Mouse (Mus musculus) intestine, embryonic 15.5 days (tissue): Measurements from ENCODE around the gene Ambra1. TPM values are rescaled to one million over a fixed set of nuclear protein-coding genes. Genes with fewer than 3 reads are reported as not detected.

ENCODE experiments used
- ATAC-seq: fragments of 200-750 bp; cut with Nextera tagmentation; 2 replicates; pipeline ENCODE4 v1.8.0; 2017; ENCODE audit warnings: moderate TSS enrichment, moderate library complexity
- H3K27ac ChIP-seq: fragments of 300-500 bp; sonication (generic); 2 replicates; pipeline ENCODE4 v1.5.1; 2015; ENCODE audit warnings: mild to moderate bottlenecking, inconsistent platforms
- H3K27me3 ChIP-seq: fragments of 300-500 bp; sonication (generic); replicated peaks from 2 replicates; pipeline ENCODE4 v1.6.1; 2015; ENCODE audit warnings: inconsistent platforms
- H3K36me3 ChIP-seq: fragments of 300-500 bp; sonication (generic); 2 replicates; pipeline ENCODE4 v1.6.1; 2015; ENCODE audit warnings: inconsistent platforms
- H3K4me1 ChIP-seq: fragments of 300-500 bp; sonication (generic); replicated peaks from 2 replicates; pipeline ENCODE4 v1.6.1; 2015; ENCODE audit warnings: inconsistent platforms
- H3K4me2 ChIP-seq: fragments of 300-500 bp; sonication (generic); replicated peaks from 2 replicates; pipeline ENCODE4 v1.6.1; 2015; ENCODE audit warnings: mild to moderate bottlenecking, inconsistent platforms
- H3K4me3 ChIP-seq: fragments of 300-500 bp; sonication (generic); replicated peaks from 2 replicates; pipeline ENCODE4 v1.5.1; 2015; ENCODE audit warnings: inconsistent platforms
- H3K9ac ChIP-seq: fragments of 300-500 bp; sonication (generic); 2 replicates; pipeline ENCODE4 v1.6.1; 2015; ENCODE audit warnings: inconsistent platforms
- H3K9me3 ChIP-seq: fragments of 300-500 bp; sonication (generic); 2 replicates; pipeline ENCODE4 v1.6.1; 2016; ENCODE audit warnings: inconsistent platforms
- WGBS: fragments of 180-500 bp; shearing (Covaris S2); methylation state at CpG from one replicate; pipeline ENCODE4 v1.1.7; 2015; 5-methylcytosine and 5-hydroxymethylcytosine counted together
- polyA plus RNA-seq: library from polyadenylated mRNA; unstranded; fragments of >200 nt; fragmentation: Nextera tagmentation; extraction: Ambion mirVana; gene quantifications from 2 replicates; pipeline ENCODE4 v1.2.1, GENCODE M21; 2015

The Ambra1 gene
- polyA plus RNA-seq, 1 experiment from 2014 or later: 12.5 TPM

- Histone ChIP-seq H3K36me3 (no peaks in the 10 kb centered on the region), H3K27ac (no peak overlapping the region), H3K9me3 (no peaks in the 10 kb centered on the region), H3K4me1 (no peaks in the 10 kb centered on the region), H3K4me2 (no peak overlapping the region), H3K4me3 (no peak overlapping the region), H3K9ac (no peak overlapping the region), H3K27me3 (no peaks in the 10 kb centered on the region)
- ATAC-seq: no peak
- WGBS: 88% methylated on average over 5 of the region's 5 CpGs
Measured at GRCm38 (mm10) chr2:91744686-91745085, 14.8 kb downstream of the Ambra1 start.

GRCm38 (mm10) chr2:91749811-91750261 lies 19.9 kb downstream of the Ambra1 start:
- no peak for ATAC-seq
- Histone ChIP-seq H3K36me3 (no peaks in the 10 kb centered on the region), H3K4me2 (no peak overlapping the region), H3K9ac (no peak overlapping the region), H3K9me3 (no peaks in the 10 kb centered on the region), H3K27ac (no peak overlapping the region), H3K27me3 (no peaks in the 10 kb centered on the region), H3K4me1 (no peaks in the 10 kb centered on the region), H3K4me3 (no peak overlapping the region)
- 68% methylated on average over 2 of the region's 2 CpGs for WGBS

- WGBS: 92% methylated on average over 17 of the region's 17 CpGs
- Histone ChIP-seq H3K9me3 (no peaks in the 10 kb centered on the region), H3K36me3 (peaks cover 18% of the 10 kb centered on the region), H3K4me2 (no peak overlapping the region), H3K4me1 (no peaks in the 10 kb centered on the region), H3K27me3 (no peaks in the 10 kb centered on the region), H3K27ac (no peak overlapping the region), H3K9ac (no peak overlapping the region), H3K4me3 (no peak overlapping the region)
- no peak for ATAC-seq
Measured at GRCm38 (mm10) chr2:91771921-91772705, 42.2 kb downstream of the Ambra1 start.

- no peak for ATAC-seq
- Histone ChIP-seq H3K36me3 (peaks cover 18% of the 10 kb centered on the region), H3K27ac (no peak overlapping the region), H3K4me3 (no peak overlapping the region), H3K9ac (no peak overlapping the region), H3K9me3 (no peaks in the 10 kb centered on the region), H3K4me2 (no peak overlapping the region), H3K27me3 (no peaks in the 10 kb centered on the region), H3K4me1 (no peaks in the 10 kb centered on the region)
- 96% methylated on average over 7 of the region's 7 CpGs for WGBS
Measured at GRCm38 (mm10) chr2:91773309-91773708, 43.4 kb downstream of the Ambra1 start.

- no peak for ATAC-seq
- Histone ChIP-seq H3K4me2 (no peak overlapping the region), H3K27ac (no peak overlapping the region), H3K4me1 (no peaks in the 10 kb centered on the region), H3K27me3 (no peaks in the 10 kb centered on the region), H3K9me3 (no peaks in the 10 kb centered on the region), H3K4me3 (no peak overlapping the region), H3K9ac (no peak overlapping the region), H3K36me3 (no peaks in the 10 kb centered on the region)
- 74% methylated on average over 3 of the region's 3 CpGs for WGBS
Measured at GRCm38 (mm10) chr2:91779166-91779565, 49.2 kb downstream of the Ambra1 start.

GRCm38 (mm10) chr2:91791621-91792020 lies 61.7 kb downstream of the Ambra1 start:
- Histone ChIP-seq H3K4me1 (0 out of 2 replicates have a peak, but pooled peaks cover 3% of the 10 kb centered on the region), H3K4me2 (no peak overlapping the region), H3K4me3 (no peak overlapping the region), H3K27ac (no peak overlapping the region), H3K27me3 (no peaks in the 10 kb centered on the region), H3K9ac (no peak overlapping the region), H3K36me3 (no peaks in the 10 kb centered on the region), H3K9me3 (no peaks in the 10 kb centered on the region)
- ATAC-seq: no peak
- WGBS: 44% methylated on average over 2 of the region's 2 CpGs

GRCm38 (mm10) chr2:91792346-91792745 lies 62.4 kb downstream of the Ambra1 start:
- H3K4me3 ChIP-seq: no peak overlapping the region
- H3K36me3 ChIP-seq: no peaks in the 10 kb centered on the region
- H3K4me1 ChIP-seq: 0 out of 2 replicates have a peak, but pooled peaks cover 3% of the 10 kb centered on the region
- WGBS: 83% methylated on average over 1 of the region's 1 CpGs
- H3K27ac ChIP-seq: no peak overlapping the region
- no peak overlapping the region for H3K4me2 ChIP-seq
- H3K27me3 ChIP-seq: no peaks in the 10 kb centered on the region
- no peak overlapping the region for H3K9ac ChIP-seq
- ATAC-seq: no peak
- no peaks in the 10 kb centered on the region for H3K9me3 ChIP-seq

- H3K36me3 ChIP-seq: no peaks in the 10 kb centered on the region
- WGBS: 65% methylated on average over 2 of the region's 2 CpGs
- no peaks in the 10 kb centered on the region for H3K9me3 ChIP-seq
- no peaks in the 10 kb centered on the region for H3K27me3 ChIP-seq
- H3K4me2 ChIP-seq: no peak overlapping the region
- ATAC-seq: no peak
- H3K9ac ChIP-seq: no peak overlapping the region
- H3K4me1 ChIP-seq: 0 out of 2 replicates have a peak, but pooled peaks cover 3% of the 10 kb centered on the region
- H3K4me3 ChIP-seq: no peak overlapping the region
- no peak overlapping the region for H3K27ac ChIP-seq
Measured at GRCm38 (mm10) chr2:91794466-91794865, 64.5 kb downstream of the Ambra1 start.

GRCm38 (mm10) chr2:91795091-91795490 lies 65.2 kb downstream of the Ambra1 start:
- H3K27ac ChIP-seq: no peak overlapping the region
- H3K9me3 ChIP-seq: no peaks in the 10 kb centered on the region
- no peaks in the 10 kb centered on the region for H3K27me3 ChIP-seq
- no peaks in the 10 kb centered on the region for H3K36me3 ChIP-seq
- H3K4me2 ChIP-seq: no peak overlapping the region
- no peak overlapping the region for H3K9ac ChIP-seq
- WGBS: 91% methylated on average over 3 of the region's 3 CpGs
- H3K4me3 ChIP-seq: no peak overlapping the region
- ATAC-seq: no peak
- 0 out of 2 replicates have a peak, but pooled peaks cover 3% of the 10 kb centered on the region for H3K4me1 ChIP-seq

GRCm38 (mm10) chr2:91811433-91811832 lies 81.5 kb downstream of the Ambra1 start:
- no peak overlapping the region for H3K9ac ChIP-seq
- H3K4me1 ChIP-seq: no peaks in the 10 kb centered on the region
- no peaks in the 10 kb centered on the region for H3K36me3 ChIP-seq
- H3K27me3 ChIP-seq: no peaks in the 10 kb centered on the region
- no peak for ATAC-seq
- no peak overlapping the region for H3K4me2 ChIP-seq
- H3K9me3 ChIP-seq: no peaks in the 10 kb centered on the region
- 84% methylated on average over 6 of the region's 6 CpGs for WGBS
- no peak overlapping the region for H3K27ac ChIP-seq
- no peak overlapping the region for H3K4me3 ChIP-seq

- Histone ChIP-seq H3K4me2 (no peak overlapping the region), H3K27me3 (no peaks in the 10 kb centered on the region), H3K4me3 (no peak overlapping the region), H3K27ac (no peak overlapping the region), H3K4me1 (no peaks in the 10 kb centered on the region), H3K36me3 (no peaks in the 10 kb centered on the region), H3K9me3 (no peaks in the 10 kb centered on the region), H3K9ac (no peak overlapping the region)
- no peak for ATAC-seq
Measured at GRCm38 (mm10) chr2:91816741-91817140, 86.8 kb downstream of the Ambra1 start.

GRCm38 (mm10) chr2:91832227-91832626 lies 102.3 kb downstream of the Ambra1 start:
- no peak overlapping the region for H3K27ac ChIP-seq

GRCm38 (mm10) chr2:91834272-91834671 lies 104.3 kb downstream of the Ambra1 start:
- no peaks in the 10 kb centered on the region for H3K36me3 ChIP-seq
- WGBS: 54% methylated on average over 1 of the region's 1 CpGs
- 0 out of 2 replicates have a peak, but pooled peaks cover 6% of the 10 kb centered on the region for H3K4me1 ChIP-seq
- H3K27ac ChIP-seq: no peak overlapping the region
- no peaks in the 10 kb centered on the region for H3K27me3 ChIP-seq
- no peak overlapping the region for H3K4me3 ChIP-seq
- no peaks in the 10 kb centered on the region for H3K9me3 ChIP-seq
- H3K9ac ChIP-seq: no peak overlapping the region
- no peak overlapping the region for H3K4me2 ChIP-seq
- ATAC-seq: no peak

More at GRCm38 (mm10) chr2:91832227-91832626, 102.3 kb downstream of the Ambra1 start:
- no peaks in the 10 kb centered on the region for H3K9me3 ChIP-seq
- H3K4me3 ChIP-seq: no peak overlapping the region
- ATAC-seq: peak; percentile 89
- no peak overlapping the region for H3K4me2 ChIP-seq
- H3K27me3 ChIP-seq: no peaks in the 10 kb centered on the region
- no peak overlapping the region for H3K9ac ChIP-seq
- H3K36me3 ChIP-seq: no peaks in the 10 kb centered on the region
- 0 out of 2 replicates have a peak, but pooled peaks cover 6% of the 10 kb centered on the region for H3K4me1 ChIP-seq
